Mouse (Mus musculus) thymus, adult 2 months (tissue): ENCODE results near the gene Shkbp1. TPM values are rescaled to one million over a fixed set of nuclear protein-coding genes. Genes with fewer than 3 reads are reported as not detected.
A peak's percentile ranks its signal among the peaks of the same experiment; 100 is the strongest.

Experiments used
- DNase-seq: peaks from one replicate; pipeline ENCODE4 v3.0.0; 2021
- H3K27ac ChIP-seq: fragments of 200-500 bp; 2 replicates; pipeline ENCODE4 v1.5.1; 2012; ENCODE audit warnings: low read length, control low read depth; ENCODE audit not compliant: control insufficient read depth, insufficient read depth
- H3K27me3 ChIP-seq: fragments of 200-500 bp; 2 replicates; pipeline ENCODE4 v1.6.1; 2012; ENCODE audit warnings: mild to moderate bottlenecking, low read length, moderate library complexity, mixed read lengths; ENCODE audit not compliant: control insufficient read depth, insufficient read depth
- H3K36me3 ChIP-seq: fragments of 200-500 bp; 2 replicates; pipeline ENCODE4 v1.6.1; 2012; ENCODE audit warnings: mild to moderate bottlenecking, low read length, moderate library complexity; ENCODE audit not compliant: control insufficient read depth, insufficient read depth
- H3K4me1 ChIP-seq: fragments of 200-500 bp; replicated peaks from 2 replicates; pipeline ENCODE4 v1.6.1; 2012; ENCODE audit warnings: low read length; ENCODE audit not compliant: control insufficient read depth, insufficient read depth
- H3K4me3 ChIP-seq: fragments of 200-500 bp; 2 replicates; pipeline ENCODE4 v1.5.1; 2012; ENCODE audit warnings: mild to moderate bottlenecking, low read length, control low read depth, moderate library complexity; ENCODE audit not compliant: control insufficient read depth, insufficient read depth
- CTCF ChIP-seq: fragments of 200-500 bp; IDR thresholded peaks from 2 replicates; pipeline ENCODE4 v1.5.1; 2012; ENCODE audit warnings: mild to moderate bottlenecking, control low read depth, low read length, moderate library complexity, borderline replicate concordance; ENCODE audit not compliant: control insufficient read depth, poor library complexity, insufficient read depth; ENCODE audit errors: extremely low read depth
- POLR2A ChIP-seq: fragments of 200-500 bp; IDR thresholded peaks from 2 replicates; pipeline ENCODE4 v1.6.1; 2012; ENCODE audit warnings: mild to moderate bottlenecking, low read length, control low read depth, moderate library complexity; ENCODE audit not compliant: control insufficient read depth, poor library complexity, insufficient read depth; ENCODE audit errors: extremely low read depth
- WGBS: fragments of 180-500 bp; shearing (Covaris S2); methylation state at CpG from one replicate; pipeline ENCODE4 v1.1.7; 2018; 5-methylcytosine and 5-hydroxymethylcytosine counted together
- polyA plus RNA-seq: library from polyadenylated mRNA; depleted of rRNA; stranded (reverse); fragments of >200 nt; gene quantifications from 2 replicates; pipeline ENCODE4 v1.2.3, GENCODE M21; 2012

Gene Shkbp1
- polyA plus RNA-seq, 1 experiment: 206 TPM

DNA sequence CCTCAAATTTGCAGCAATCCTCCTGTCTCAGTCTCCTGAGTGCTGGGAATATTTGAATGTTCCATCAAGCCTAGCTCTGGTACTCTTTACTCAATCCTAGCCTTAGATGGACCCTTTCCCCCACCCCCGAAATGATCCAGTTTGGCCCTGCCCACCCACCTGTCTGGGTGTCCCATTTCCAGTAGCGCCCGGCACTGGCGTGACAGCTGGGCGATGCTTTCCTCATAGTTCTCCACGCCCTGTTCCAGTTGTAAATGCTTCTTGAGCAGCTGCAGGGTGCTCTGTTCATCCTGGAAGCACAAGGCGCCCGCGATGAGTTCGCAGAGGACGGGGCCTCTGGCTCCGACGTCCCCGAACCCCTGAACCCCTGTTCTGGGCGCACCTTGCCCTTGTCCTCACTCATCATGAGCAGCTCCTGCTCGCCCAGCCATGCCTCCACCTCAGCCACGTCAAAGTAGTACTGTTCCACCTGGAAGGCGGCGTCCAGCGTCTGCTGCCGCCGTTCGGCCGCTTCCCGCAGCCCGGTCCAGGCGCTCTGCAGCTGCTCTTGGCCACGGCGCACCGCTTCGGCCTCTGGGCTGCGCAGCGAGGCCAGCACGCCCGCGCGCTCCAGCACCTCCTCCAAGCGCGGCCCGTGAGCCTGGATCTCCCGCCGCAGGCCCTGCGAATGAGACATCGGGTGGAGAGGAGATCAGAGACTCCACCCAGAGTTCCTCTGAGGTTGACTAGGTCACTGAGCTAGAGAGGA lies 16.1 kb upstream of the Shkbp1 start:
- no peak for DNase-seq
- Histone ChIP-seq H3K27me3 (peaks cover 18% of the 10 kb centered on the region), H3K36me3 (no peaks in the 10 kb centered on the region), H3K4me3 (no peak overlapping the region), H3K4me1 (no peaks in the 10 kb centered on the region), H3K27ac (no peak overlapping the region)
- TF ChIP-seq POLR2A: no peak
- TF ChIP-seq CTCF: no peak
- 15% methylated on average over 44 of the region's 44 CpGs for WGBS

DNA sequence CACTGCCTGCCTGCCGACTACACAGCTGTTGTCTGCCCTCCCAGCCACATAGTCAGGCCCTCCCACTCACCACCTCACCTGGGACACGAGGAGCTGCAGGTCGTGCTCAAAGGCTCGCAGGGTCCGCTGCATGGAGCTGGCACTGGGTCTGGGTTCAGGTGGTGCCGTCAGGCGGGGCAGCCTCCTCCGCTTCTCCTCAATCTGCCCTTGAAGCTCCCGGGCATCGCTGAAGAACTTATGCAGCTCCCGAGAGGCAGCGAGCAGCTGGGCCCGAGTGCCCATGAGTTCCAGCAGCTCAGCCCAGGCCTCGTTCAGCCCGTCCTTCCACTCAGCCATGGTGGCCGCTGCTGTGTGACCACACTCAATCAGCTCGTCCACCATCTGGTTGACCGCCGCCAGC lies 13.3 kb upstream of the Shkbp1 start:
- 93% methylated on average over 19 of the region's 19 CpGs for WGBS
- Histone ChIP-seq H3K4me3 (no peak overlapping the region), H3K27ac (no peak overlapping the region), H3K36me3 (no peaks in the 10 kb centered on the region), H3K27me3 (peaks cover 21% of the 10 kb centered on the region), H3K4me1 (no peaks in the 10 kb centered on the region)
- no peak for DNase-seq
- TF ChIP-seq POLR2A (no peak), CTCF (no peak)

DNA sequence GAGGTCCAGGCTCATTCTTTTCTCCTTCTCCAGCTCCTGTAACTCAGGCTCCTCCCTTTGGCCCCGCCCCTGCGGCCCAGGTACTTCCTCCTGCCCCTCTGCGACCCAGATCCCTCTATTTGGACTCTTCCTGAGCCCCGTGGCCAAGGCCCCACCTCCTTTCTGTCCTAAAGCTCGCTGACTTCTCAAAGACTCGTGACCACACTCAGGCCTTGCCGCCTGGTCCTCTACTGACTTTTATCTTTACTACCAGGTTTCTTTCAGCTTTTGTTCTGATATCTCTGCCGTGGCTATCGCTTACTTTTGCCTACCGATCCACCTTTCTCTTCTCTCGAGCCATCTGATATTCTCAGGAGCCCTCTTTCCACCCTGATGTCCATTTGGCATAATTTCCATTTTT lies 12.2 kb upstream of the Shkbp1 start:
- TF ChIP-seq POLR2A (no peak), CTCF (no peak)
- 23% methylated on average over 11 of the region's 11 CpGs for WGBS
- H3K27me3 ChIP-seq: peaks cover 20% of the 10 kb centered on the region
- H3K4me1 ChIP-seq: no peaks in the 10 kb centered on the region
- no peak for DNase-seq
- peak overlapping the region; percentile 3; the same call in 1 of the 2 replicates for H3K4me3 ChIP-seq
- no peaks in the 10 kb centered on the region for H3K36me3 ChIP-seq
- H3K27ac ChIP-seq: no peak overlapping the region

DNA sequence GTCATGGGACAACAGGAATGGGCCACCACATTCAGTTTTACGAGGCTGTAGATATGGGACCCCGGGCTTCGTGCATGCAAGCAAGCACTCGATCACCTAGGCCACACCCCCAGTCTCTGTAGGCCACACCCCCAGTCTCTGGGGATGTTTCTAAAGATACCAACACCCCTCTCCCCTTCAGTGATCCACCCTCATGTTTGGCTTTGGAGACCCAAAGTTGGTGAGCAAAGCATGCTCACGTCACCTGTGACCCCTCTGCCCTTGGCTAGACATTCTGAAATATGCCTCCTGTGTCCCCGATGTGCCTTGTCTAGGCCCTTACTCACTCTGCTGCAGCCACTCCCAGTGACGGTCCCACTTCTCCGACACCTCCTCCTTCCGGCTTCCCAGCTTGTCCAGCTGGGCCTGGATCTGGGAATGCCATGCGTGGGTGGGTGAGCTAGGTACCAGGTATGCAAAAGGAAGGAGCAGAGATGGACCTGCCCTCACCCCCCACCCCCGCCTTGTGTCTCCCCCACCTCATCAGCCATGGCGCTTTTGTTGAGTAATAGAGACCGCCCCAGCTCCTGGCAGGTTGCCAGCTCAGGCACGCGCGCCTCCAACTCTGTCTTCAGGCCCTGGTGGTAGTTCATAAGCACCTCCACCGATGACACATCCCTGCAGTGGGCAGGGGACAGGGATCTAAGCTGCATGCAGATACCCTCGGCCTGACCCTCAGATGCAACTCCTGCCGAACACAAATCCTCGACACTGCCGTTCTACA lies 10.4 kb upstream of the Shkbp1 start:
- peaks cover 17% of the 10 kb centered on the region for H3K27me3 ChIP-seq
- no peak overlapping the region for H3K27ac ChIP-seq
- no peak for TF ChIP-seq POLR2A
- no peak for TF ChIP-seq CTCF
- H3K4me1 ChIP-seq: peaks cover 3% of the 10 kb centered on the region; the same call in 1 of the 2 replicates
- H3K4me3 ChIP-seq: no peak overlapping the region
- no peaks in the 10 kb centered on the region for H3K36me3 ChIP-seq
- DNase-seq: no peak
- WGBS: 58% methylated on average over 21 of the region's 21 CpGs

DNA sequence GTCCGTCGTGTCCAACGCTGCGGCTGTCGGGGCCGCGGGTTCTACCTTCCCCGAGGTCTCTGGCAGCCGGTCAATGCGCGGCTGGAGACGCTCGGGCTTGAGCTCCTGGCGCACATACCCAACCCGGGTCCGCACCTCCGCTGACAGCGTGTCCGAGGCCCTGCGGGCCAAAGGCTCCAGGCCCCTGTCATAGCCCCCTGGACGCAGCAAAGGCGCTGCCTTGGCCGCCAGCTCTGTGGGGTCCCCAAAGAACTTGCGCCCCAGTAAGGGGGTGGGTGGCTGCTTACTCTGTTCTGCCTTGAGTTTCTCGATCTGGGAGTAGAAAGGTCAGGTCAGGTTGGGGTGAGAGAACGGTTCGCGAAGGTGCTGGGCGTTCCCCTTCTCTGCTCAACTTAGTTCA lies 8.6 kb upstream of the Shkbp1 start:
- no peak overlapping the region for H3K27ac ChIP-seq
- DNase-seq: no peak
- no peak overlapping the region for H3K4me3 ChIP-seq
- H3K27me3 ChIP-seq: peaks cover 17% of the 10 kb centered on the region
- H3K4me1 ChIP-seq: peaks cover 3% of the 10 kb centered on the region; the same call in 1 of the 2 replicates
- no peaks in the 10 kb centered on the region for H3K36me3 ChIP-seq
- no peak for TF ChIP-seq POLR2A
- no peak for TF ChIP-seq CTCF
- 13% methylated on average over 29 of the region's 29 CpGs for WGBS

DNA sequence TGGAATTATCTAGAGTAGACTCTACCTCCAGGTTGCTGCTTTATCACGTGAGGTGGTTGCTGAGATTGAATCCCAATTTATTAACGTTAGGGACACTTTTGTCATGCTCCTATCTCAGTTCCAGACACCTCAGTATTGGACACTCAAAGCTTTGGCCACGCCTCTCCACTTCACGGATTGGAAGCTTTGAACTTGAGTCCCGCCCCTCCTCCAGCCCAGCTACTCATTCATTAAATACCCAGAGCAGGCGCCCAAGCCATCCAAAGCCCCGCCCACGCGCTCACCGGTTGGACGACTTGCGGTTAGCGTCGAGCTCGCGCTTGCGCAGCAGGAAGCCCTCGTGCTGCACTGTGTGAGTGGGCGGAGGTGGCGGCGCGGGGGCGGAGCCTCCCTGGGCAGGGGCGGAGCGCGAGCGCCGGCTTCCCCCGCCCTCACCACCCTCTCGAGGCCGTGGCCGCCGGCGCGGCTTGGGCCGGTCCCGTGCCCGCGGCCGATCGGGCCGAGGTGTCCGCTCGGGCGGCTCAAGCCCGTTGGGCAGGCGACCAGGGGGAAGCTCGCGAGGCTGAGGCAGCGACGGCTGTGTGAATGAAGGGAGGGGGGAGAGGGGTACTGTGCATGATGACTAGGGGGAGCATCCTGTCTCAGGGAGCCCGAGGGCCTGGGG lies 5.6 kb upstream of the Shkbp1 start:
- no peaks in the 10 kb centered on the region for H3K36me3 ChIP-seq
- TF ChIP-seq POLR2A (no peak), CTCF (peak; percentile 51; the same call in 1 of the 2 replicates)
- H3K4me3 ChIP-seq: peak overlapping the region; percentile 40
- H3K27me3 ChIP-seq: peaks cover 9% of the 10 kb centered on the region
- peak; percentile 94 for DNase-seq
- H3K27ac ChIP-seq: no peak overlapping the region
- peaks cover 17% of the 10 kb centered on the region for H3K4me1 ChIP-seq
- WGBS: under 1% methylated on average over 52 of the region's 52 CpGs
